Mouse (Mus musculus) embryonic fibroblast, embryonic 13.5 days (primary cell): ENCODE measurements around the gene Ssbp2.

Experiments used
- CTCF ChIP-seq: IDR thresholded peaks from 2 replicates; pipeline ENCODE4 v1.5.1; 2011; ENCODE audit warnings: mild to moderate bottlenecking, control low read depth, low read length, moderate library complexity, borderline replicate concordance; ENCODE audit not compliant: insufficient read depth
- POLR2A ChIP-seq: IDR thresholded peaks from 2 replicates; pipeline ENCODE4 v1.6.1; 2011; ENCODE audit warnings: low read depth, mild to moderate bottlenecking, control low read depth, low read length, moderate library complexity

DNA sequence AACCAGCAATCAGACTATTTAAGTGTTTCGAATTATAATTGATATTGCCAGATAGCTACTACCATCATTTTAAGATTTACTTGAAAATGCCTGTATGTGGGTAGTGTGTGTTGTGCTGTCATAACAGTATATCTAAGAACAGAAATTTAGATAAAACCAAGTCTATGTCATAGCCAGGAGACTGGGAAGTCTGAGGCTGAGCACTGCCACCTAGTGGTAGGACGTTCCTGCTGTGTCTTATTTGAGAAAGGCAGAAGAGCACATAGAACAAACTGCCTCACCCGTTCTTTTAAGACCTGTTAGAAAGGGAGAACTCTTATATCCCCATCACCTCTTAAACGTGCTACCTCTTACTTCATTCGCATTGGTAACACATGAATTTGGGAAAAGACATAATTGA, 176.7 kb downstream of the Ssbp2 start:
- peak; percentile 79; the same call in 1 of the 2 replicates for TF ChIP-seq CTCF
- no peak for TF ChIP-seq POLR2A
